Mouse (Mus musculus) urinary bladder, postnatal 14 days (tissue): ENCODE measurements around the gene Klhl9.

Experiments used
- DNase-seq: peaks from one replicate; pipeline ENCODE4 v3.0.0; 2021; ENCODE audit warnings: low spot score

Klhl9 gene

DNA sequence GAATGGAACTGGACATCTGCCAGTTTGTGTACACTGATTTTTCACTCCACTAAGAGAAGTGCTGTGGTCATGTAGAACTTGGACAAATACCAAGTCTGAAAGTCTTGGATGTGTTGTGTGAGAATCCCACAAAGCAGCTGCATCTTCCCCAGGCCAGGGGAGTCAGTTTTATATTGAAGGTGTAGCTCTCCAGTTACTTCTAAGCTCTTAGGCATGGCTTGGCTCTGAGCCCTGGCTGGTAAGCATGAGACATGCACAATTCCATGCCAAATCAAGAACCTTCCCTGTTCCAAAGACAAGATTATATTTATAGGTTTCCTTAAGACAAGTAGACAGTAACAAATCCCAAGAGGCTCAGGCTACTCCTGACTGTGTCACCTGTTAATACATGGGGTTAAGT lies 7.2 kb downstream of the Klhl9 start:
- peak; percentile 17 for DNase-seq

DNA sequence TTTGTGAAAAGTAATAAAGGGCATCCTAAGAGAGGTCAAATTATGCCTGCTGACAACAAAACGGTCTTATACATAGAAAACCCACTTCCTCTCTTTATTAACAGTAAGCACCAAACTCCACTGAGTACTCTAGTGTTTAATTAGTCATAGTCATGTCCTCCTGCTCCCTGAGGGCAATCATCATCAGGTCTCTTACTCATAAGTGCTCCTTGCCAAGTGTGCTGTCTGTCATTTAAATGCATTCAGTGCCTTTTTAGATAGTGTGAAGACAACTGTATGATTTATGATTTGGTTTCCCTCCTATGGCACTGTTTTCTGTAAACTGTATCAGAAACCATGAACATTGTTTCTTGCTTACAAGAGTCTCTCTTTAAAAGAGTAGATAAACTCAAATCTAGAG lies 8.0 kb downstream of the Klhl9 start:
- no peak for DNase-seq

DNA sequence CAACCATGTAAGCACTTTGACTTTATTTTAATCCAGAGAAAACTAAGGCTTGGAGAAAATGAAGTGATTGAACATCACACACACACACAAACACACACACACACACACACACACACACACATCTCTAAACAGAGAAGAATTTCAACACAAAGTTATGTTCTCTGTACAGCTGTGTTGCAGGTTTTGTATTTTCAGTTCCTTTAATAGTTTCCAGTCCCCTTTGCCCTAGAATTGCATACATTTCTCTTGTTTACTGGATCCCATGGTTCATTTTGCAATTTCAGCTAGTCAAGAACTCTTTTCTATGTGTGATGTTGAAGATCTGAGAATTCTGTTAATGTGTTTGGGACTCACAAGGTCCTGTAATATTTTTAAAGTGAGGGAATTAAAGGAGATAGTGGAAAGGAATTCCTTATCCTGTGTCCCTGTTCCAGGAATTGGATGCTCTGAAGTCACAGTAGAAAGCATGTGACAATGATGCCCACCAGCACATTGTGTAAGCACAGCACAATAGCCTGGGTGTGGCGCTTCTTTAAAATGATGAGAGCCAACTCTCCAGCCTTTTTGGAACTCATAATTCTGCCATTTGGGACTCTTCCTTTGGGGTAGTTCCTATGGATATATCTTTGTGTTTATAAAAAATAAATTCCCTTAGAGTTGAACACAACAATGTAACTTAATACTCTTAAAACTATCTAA lies 15.0 kb downstream of the Klhl9 start:
- no peak for DNase-seq

DNA sequence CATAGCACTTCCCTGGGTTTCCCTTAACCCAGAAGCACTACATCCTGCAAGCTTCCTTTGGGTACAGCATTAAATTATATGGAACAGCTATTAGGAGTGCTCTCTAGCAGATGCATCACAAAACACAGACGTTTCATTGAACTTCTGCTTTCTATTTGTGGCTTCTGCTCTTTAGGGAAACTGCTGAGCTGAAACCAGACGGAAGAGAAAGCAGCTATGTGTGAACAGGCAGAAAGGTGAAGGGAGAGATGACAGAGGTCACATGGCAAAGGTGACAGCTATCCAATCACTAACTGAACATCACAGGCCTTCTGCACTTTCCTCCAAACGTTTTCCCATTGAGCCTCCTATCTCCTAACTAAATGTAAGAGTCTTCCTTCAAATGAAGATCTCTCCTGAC lies 16.3 kb downstream of the Klhl9 start:
- DNase-seq = no peak

DNA sequence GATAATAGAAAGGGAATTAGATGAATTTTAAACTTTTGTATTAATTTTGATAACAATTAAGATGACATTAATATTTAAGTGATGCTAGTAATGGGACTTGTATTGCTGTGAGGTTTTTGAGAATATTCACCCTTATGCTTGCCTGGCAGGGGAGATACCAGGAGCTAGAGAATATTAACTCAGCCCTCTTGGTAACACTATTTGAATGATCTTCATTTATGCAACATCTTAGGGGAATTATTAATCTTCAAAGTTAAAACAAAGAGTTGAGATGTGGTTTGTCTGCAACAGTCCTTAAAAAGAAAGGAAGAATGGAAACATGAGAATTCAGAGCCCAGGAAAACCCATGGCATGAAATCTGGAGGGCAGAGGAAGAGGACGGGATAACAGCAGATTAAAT lies 23.0 kb downstream of the Klhl9 start:
- DNase-seq = no peak

DNA sequence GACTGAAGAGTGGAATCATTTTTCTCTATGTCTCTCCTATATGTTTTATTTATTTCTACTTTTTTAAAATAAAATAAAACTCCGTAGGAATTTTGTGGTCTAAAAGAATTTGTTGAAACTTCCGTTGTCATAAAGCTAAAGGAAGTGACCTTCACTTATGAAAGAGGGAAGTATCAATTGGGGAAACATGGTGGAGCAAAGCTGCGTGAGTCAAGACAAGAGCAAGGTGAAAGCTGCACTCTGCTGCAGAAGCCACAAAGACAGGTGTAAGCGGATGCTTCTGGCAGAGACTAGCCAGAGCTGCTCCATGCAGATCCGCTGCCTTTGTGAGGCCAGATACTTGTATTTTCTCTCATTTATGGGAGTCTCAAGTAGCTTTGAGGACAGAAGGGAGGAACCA lies 23.5 kb downstream of the Klhl9 start:
- DNase-seq = no peak

DNA sequence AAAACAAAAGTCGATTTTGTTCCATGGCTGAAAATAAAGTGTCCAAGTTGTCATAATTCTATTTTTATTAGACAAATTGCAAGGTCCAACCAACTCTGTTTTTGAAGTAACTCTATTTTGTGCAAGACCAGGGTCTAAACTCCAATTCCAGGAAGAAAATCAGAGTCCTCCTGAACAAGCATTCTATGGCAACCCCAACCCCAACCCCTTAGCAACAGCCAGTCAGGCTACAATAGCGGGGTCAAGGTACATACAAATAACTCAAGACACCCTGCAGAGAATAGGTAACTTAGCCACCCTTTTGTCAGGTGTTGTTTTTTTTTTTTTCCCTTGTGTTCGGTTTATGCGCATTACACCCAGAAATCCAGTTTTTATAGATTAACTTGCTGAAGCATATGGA lies 24.5 kb downstream of the Klhl9 start:
- no peak for DNase-seq

DNA sequence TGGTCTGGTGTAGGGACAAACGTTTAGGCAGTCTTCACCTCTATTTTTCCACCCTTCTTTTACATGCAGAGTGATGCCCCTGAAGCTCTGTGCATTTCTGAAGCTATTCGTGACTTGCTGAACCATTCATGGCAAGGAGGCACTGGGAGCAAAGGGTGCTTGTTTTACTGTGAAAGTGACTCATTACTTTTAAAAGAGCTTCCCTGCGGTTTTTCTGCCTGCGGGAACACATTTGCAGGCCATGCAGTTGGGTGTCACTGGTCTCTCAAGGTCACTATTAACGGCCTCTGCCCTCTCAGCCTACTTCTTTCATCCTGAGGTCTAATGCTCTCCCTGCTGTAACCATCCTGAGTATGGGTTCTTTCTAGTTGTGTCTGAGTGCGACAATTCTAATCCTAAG lies 25.2 kb downstream of the Klhl9 start:
- DNase-seq = no peak

DNA sequence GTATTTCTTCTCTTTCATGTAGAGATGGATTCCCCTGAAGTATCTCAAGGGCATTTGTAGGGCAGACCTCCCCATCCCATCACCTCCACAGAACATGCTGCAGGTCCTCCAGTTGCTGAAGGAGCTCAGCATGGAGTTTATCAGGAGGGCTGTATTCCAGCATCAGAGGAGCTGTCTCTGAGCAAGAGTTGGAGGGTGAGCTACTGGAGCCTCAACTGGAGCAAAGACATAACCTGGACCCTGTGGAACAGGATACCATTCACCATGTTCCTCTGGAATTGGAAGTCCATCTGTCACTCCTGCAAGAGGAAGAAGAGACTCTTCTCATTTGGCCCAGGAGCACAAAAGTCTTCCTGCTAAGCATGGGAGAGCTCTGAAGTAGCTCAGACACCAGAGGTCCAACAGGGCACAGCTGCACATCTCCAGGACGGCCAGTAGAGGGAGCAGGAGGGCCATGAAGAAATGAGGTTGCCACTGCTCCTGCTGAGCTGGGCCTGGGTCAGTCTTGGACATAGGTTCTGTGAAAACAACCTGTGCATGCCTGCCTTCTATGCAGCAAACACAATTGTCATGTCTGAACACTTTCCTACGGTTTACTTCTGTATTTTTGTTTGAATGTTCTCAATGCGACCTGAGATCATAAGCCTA lies 25.9 kb downstream of the Klhl9 start:
- DNase-seq = peak; percentile 72

DNA sequence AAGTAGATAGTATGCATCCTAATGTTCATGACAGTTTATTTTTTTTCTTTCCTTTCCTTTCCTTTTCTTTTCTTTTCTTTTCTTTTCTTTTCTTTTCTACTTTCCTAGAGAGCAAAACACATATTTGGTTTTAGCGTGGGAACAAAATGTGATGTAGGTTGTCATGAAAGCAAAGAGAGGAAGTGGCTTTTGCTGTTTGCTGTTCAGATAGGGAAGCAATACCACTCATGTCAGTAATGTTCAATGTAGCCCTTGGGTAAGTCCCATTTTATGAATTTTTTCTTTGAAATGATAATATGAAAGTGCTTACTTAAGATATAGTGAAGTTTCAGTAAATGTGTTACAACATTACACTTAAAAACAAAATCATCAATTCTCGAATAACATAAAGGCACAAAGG lies 28.9 kb downstream of the Klhl9 start:
- no peak for DNase-seq

DNA sequence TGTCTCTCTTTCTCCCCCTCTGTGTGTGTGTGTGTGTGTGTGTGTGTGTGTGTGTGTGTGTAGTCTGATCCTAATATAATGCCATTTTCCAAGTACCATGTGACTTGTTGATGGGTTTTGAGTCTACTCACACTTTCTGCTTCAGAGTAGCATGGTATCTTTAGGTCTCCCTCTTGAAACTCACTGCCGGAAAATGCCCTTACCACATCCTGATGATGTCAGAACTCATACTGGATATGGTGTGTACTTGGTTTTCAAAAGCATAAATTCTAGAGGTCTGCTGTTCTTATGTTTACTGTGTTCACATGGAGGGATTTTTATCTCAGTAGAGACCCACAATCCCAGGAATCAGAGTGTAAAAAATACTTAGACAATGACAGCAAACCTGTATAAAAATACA lies 29.7 kb downstream of the Klhl9 start:
- DNase-seq = no peak

DNA sequence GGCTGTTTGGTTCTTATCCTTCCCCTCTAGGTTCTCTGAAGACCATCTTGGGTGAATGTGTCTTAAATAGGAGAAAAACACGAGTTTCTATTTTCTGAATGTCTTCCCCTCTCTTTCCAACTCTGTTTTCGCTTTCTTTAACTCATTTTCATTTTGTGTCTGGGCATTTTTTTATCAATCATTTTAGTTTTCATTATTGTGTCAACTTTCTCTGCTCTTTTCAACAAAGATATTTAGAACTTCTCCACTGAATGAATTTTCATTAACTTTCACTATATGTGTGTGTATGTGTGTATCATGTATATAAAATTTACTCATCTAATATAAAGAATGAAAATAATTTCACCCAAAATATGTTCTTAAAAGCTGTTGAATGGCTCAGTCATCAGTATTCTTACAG lies 31.0 kb downstream of the Klhl9 start, which contains the start of gene Ifnab:
Gene Ifnab, minus strand, starts transcription at position 101 of the 400 bp plus-strand sequence.
- DNase-seq = no peak

DNA sequence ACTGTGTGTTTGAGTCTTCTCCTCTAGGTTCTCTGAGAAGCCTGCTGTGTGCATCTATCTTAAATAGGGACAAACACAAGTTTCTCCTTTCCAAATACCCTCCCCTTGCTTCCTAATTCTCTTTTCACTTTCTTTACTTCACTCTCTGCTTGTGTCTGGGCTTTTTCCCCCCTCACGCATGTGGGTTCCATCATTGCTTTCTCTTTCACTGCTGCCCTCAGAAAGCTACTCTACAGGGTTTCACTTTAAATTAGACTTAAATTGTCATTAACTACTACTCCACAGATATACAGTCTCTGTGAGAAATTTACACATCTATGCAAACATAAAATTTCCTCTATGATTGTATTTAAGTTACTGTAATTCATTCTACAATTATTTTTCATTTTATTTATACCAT lies 38.5 kb downstream of the Klhl9 start, which contains the start of gene Ifna2:
Gene Ifna2, minus strand, starts transcription at position 101 of the 400 bp plus-strand sequence.
- DNase-seq = no peak

DNA sequence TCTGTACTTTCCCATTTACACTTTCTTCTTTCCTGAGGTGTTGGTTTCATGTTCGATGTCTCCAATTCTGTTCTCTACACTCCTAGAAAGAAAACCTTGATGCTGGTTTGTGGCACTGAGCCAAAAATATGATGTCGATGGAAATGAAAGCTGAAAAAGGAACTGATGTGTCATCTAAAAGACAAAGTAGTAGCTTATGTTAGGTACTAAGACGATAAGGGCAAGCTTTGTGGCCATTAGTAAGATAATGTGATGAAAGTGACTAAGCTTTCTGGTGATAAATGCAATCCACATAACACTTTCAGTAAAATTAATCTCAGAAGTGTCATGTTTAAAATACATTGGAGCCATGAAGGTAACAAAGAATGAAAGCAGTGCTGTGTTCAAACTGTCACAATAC lies 40.9 kb downstream of the Klhl9 start:
- DNase-seq = no peak

DNA sequence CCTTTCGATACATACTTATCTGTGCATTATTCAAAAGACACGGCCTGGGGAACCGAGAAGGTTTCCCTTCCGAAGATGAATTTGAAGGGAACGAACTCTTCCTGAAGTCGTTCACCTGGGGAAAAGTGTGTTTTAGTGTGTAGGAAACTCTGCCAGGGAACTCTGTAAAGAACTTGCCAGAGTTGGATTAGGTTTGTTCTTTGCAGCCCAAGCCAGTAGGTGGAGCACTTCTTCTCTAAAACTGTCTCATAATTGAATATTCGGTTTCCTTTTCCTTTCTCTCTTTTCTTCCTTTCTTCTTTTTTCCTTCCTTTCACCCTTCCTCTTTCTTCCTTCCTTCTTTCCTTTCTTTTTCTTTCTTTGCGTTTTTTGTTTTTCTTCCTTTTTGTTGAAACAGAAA lies 41.9 kb downstream of the Klhl9 start:
- peak; percentile 11 for DNase-seq

DNA sequence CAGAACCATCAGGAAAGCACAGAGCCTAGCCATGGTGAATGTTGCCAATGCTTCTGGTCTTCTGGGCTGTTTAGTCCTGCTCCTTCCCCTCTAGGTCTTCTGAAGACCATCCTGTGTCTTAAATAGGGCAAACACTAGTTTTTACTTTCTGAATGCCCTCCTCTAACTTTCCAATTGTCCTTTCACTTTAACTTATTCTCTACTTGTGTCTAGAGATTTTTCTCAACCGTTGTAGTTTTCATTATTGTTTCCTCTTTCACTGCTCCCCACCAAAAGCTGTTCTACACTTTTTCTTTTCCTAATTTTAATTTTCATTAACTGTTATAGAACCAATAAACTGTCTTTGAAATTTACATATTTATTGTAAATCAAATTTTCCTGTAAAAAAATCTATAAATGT lies 45.4 kb downstream of the Klhl9 start, which contains the start of gene Ifna16:
Gene Ifna16, minus strand, starts transcription at position 101 of the 400 bp plus-strand sequence.
- no peak for DNase-seq
